Mouse (Mus musculus) heart, embryonic 15.5 days (tissue): ENCODE results near the gene Mtln. TPM values are rescaled to one million over a fixed set of nuclear protein-coding genes. Genes with fewer than 3 reads are reported as not detected.

Experiments used
- ATAC-seq: fragments of 200-750 bp; cut with Nextera tagmentation; replicated peaks from 2 replicates; pipeline ENCODE4 v1.8.0; 2017; ENCODE audit warnings: low read depth, moderate TSS enrichment; ENCODE audit not compliant: insufficient number of reproducible peaks, insufficient read depth, low FRiP score
- H3K27ac ChIP-seq: fragments of 300-500 bp; sonication (generic); 2 replicates; pipeline ENCODE4 v1.5.1; 2015; ENCODE audit warnings: mild to moderate bottlenecking, inconsistent platforms
- H3K27me3 ChIP-seq: fragments of 300-500 bp; sonication (generic); 2 replicates; pipeline ENCODE4 v1.6.1; 2015; ENCODE audit warnings: inconsistent platforms
- H3K36me3 ChIP-seq: fragments of 300-500 bp; sonication (generic); 2 replicates; pipeline ENCODE4 v1.6.1; 2015; ENCODE audit warnings: mild to moderate bottlenecking, inconsistent platforms
- H3K4me1 ChIP-seq: fragments of 300-500 bp; sonication (generic); replicated peaks from 2 replicates; pipeline ENCODE4 v1.6.1; 2015; ENCODE audit warnings: inconsistent platforms
- H3K4me2 ChIP-seq: fragments of 300-500 bp; sonication (generic); 2 replicates; pipeline ENCODE4 v1.6.1; 2015; ENCODE audit warnings: inconsistent platforms, mild to moderate bottlenecking, moderate library complexity
- H3K4me3 ChIP-seq: fragments of 300-500 bp; sonication (generic); 2 replicates; pipeline ENCODE4 v1.5.1; 2015; ENCODE audit warnings: mild to moderate bottlenecking, inconsistent platforms
- H3K9ac ChIP-seq: fragments of 300-500 bp; sonication (generic); 2 replicates; pipeline ENCODE4 v1.6.1; 2015; ENCODE audit warnings: mild to moderate bottlenecking, inconsistent platforms
- H3K9me3 ChIP-seq: fragments of 300-500 bp; sonication (generic); replicated peaks from 2 replicates; pipeline ENCODE4 v1.6.1; 2016; ENCODE audit warnings: inconsistent platforms
- WGBS: fragments of 180-500 bp; shearing (Covaris S2); methylation state at CpG from one replicate; pipeline ENCODE4 v1.1.7; 2015; ENCODE audit warnings: mixed read lengths; 5-methylcytosine and 5-hydroxymethylcytosine counted together
- polyA plus RNA-seq: library from polyadenylated mRNA; unstranded; fragments of >200 nt; fragmentation: Nextera tagmentation; extraction: Ambion mirVana; gene quantifications from 2 replicates; pipeline ENCODE4 v1.2.1, GENCODE M21; 2015

The Mtln gene
- polyA plus RNA-seq, 1 experiment from 2014 or later = 45.6 TPM

DNA sequence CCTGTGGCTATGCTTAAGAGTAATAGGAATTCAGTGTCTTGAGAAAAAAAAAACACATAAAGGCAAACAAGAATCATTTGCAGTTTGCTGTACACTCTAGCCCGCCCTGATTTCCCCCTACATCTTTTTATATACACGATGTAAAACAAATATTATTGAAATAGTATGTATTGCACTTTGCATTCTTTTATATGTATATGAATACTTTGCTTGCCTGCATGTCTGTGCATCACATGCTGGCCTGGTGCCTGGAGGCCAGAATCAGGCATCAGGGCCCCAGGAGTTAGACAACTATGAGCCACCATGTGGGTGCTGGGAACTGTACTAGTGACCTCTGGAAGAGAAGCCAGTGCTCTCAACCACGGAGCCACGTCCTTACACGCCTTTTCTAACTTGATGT, 5.1 kb downstream of the Mtln start:
- Histone ChIP-seq H3K27ac (no peak overlapping the region), H3K9me3 (no peaks in the 10 kb centered on the region), H3K36me3 (no peaks in the 10 kb centered on the region), H3K27me3 (no peaks in the 10 kb centered on the region), H3K9ac (no peak overlapping the region), H3K4me2 (no peak overlapping the region), H3K4me1 (peaks cover 21% of the 10 kb centered on the region), H3K4me3 (no peak overlapping the region)
- 87% methylated on average over 5 of the region's 5 CpGs for WGBS
- ATAC-seq = no peak

DNA sequence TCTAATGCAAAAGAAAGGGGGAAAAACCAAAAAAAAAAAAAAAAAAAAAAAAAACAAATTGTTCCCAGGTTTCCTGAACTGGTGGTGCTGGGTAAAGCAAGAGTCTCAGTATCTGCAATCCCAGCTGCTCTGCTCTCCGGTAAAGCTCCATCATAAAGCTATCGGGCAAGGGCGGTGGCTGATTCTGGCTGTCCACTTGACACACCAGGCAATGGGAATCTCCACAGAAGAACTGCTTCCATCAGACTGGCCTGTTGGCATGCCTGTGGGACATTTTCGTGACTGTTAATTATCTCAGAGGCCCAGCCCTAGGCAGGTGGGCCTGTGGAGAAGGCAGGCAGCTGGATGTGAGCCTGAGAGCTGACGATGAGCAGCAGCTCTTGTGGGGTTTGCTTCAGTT, 13.8 kb downstream of the Mtln start:
- H3K4me3 ChIP-seq = no peak overlapping the region
- peaks cover 2% of the 10 kb centered on the region; the same call in 1 of the 2 replicates for H3K36me3 ChIP-seq
- WGBS = 80% methylated on average over 5 of the region's 5 CpGs
- no peaks in the 10 kb centered on the region for H3K27me3 ChIP-seq
- H3K27ac ChIP-seq = no peak overlapping the region
- H3K4me1 ChIP-seq = no peaks in the 10 kb centered on the region
- no peak overlapping the region for H3K9ac ChIP-seq
- no peak overlapping the region for H3K4me2 ChIP-seq
- H3K9me3 ChIP-seq = no peaks in the 10 kb centered on the region
- no peak for ATAC-seq

GRCm38 (mm10) chr2:127775013-127775412, 17.3 kb downstream of the Mtln start:
- Histone ChIP-seq H3K27ac (no peak overlapping the region), H3K9ac (no peak overlapping the region), H3K27me3 (no peaks in the 10 kb centered on the region), H3K4me3 (no peak overlapping the region), H3K4me1 (no peaks in the 10 kb centered on the region), H3K36me3 (peaks cover 2% of the 10 kb centered on the region; the same call in 1 of the 2 replicates), H3K9me3 (no peaks in the 10 kb centered on the region), H3K4me2 (no peak overlapping the region)
- no peak for ATAC-seq
- WGBS = 71% methylated on average over 3 of the region's 3 CpGs

- Histone ChIP-seq H3K9ac (no peak overlapping the region), H3K36me3 (peaks cover 2% of the 10 kb centered on the region; the same call in 1 of the 2 replicates), H3K4me3 (no peak overlapping the region), H3K4me1 (no peaks in the 10 kb centered on the region), H3K27me3 (no peaks in the 10 kb centered on the region), H3K4me2 (no peak overlapping the region), H3K9me3 (no peaks in the 10 kb centered on the region), H3K27ac (no peak overlapping the region)
- WGBS = 58% methylated on average over 1 of the region's 1 CpGs
- no peak for ATAC-seq
These were observed 17.7 kb downstream of the Mtln start for GRCm38 (mm10) chr2:127774578-127774941.

GRCm38 (mm10) chr2:127773938-127774577, 18.2 kb downstream of the Mtln start:
- 50% methylated on average over 15 of the region's 15 CpGs for WGBS
- Histone ChIP-seq H3K27me3 (no peaks in the 10 kb centered on the region), H3K27ac (no peak overlapping the region), H3K9ac (no peak overlapping the region), H3K4me2 (no peak overlapping the region), H3K36me3 (peaks cover 2% of the 10 kb centered on the region; the same call in 1 of the 2 replicates), H3K4me1 (no peaks in the 10 kb centered on the region), H3K9me3 (no peaks in the 10 kb centered on the region), H3K4me3 (no peak overlapping the region)
- ATAC-seq = no peak

- peaks cover 6% of the 10 kb centered on the region; the same call in 1 of the 2 replicates for H3K36me3 ChIP-seq
These were observed 30.7 kb downstream of the Mtln start for GRCm38 (mm10) chr2:127761587-127761986.

GRCm38 (mm10) chr2:127760429-127761000, 31.8 kb downstream of the Mtln start:
- peaks cover 6% of the 10 kb centered on the region; the same call in 1 of the 2 replicates for H3K36me3 ChIP-seq
- no peak for ATAC-seq

More at GRCm38 (mm10) chr2:127761587-127761986, 30.7 kb downstream of the Mtln start:
- no peak for ATAC-seq
- WGBS = 67% methylated on average over 5 of the region's 5 CpGs
- no peak overlapping the region for H3K27ac ChIP-seq
- H3K4me3 ChIP-seq = no peak overlapping the region
- H3K9me3 ChIP-seq = no peaks in the 10 kb centered on the region
- H3K27me3 ChIP-seq = no peaks in the 10 kb centered on the region
- H3K4me1 ChIP-seq = peaks cover 25% of the 10 kb centered on the region
- H3K4me2 ChIP-seq = no peak overlapping the region
- no peak overlapping the region for H3K9ac ChIP-seq

DNA sequence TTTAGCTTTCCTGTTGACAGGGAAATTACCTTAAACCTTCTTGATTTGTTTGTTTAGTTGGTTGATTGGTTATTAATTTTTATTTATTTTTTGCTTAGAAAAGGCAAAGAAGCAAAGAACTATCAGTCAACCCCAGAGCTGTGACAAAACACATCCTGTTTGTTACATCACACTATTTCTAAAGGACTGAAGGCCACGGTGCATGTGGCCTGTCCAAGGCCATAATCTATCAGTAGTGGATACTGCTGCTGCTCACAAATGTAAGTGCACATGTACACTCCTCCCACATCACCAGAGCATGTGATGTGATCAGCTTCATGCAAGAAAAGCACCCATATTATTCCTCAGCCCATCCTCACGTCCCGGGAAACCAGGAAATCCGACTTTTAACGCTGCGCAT, 32.3 kb downstream of the Mtln start:
- no peak overlapping the region for H3K4me3 ChIP-seq
- ATAC-seq = no peak
- H3K36me3 ChIP-seq = peaks cover 6% of the 10 kb centered on the region; the same call in 1 of the 2 replicates
- peaks cover 25% of the 10 kb centered on the region for H3K4me1 ChIP-seq
- H3K4me2 ChIP-seq = no peak overlapping the region
- no peak overlapping the region for H3K27ac ChIP-seq
- no peaks in the 10 kb centered on the region for H3K9me3 ChIP-seq
- no peaks in the 10 kb centered on the region for H3K27me3 ChIP-seq
- H3K9ac ChIP-seq = no peak overlapping the region
- 85% methylated on average over 6 of the region's 6 CpGs for WGBS

More at GRCm38 (mm10) chr2:127760429-127761000, 31.8 kb downstream of the Mtln start:
- H3K9me3 ChIP-seq = no peaks in the 10 kb centered on the region
- H3K4me1 ChIP-seq = peaks cover 25% of the 10 kb centered on the region
- H3K4me2 ChIP-seq = no peak overlapping the region
- H3K4me3 ChIP-seq = no peak overlapping the region
- H3K27ac ChIP-seq = no peak overlapping the region
- H3K9ac ChIP-seq = no peak overlapping the region
- H3K27me3 ChIP-seq = no peaks in the 10 kb centered on the region
- WGBS = 58% methylated on average over 10 of the region's 10 CpGs

GRCm38 (mm10) chr2:127759157-127759880, 33.0 kb downstream of the Mtln start:
- Histone ChIP-seq H3K27ac (peak overlapping the region; percentile 52), H3K36me3 (peaks cover 6% of the 10 kb centered on the region; the same call in 1 of the 2 replicates), H3K9ac (no peak overlapping the region), H3K27me3 (no peaks in the 10 kb centered on the region), H3K9me3 (no peaks in the 10 kb centered on the region), H3K4me2 (no peak overlapping the region), H3K4me1 (peaks cover 25% of the 10 kb centered on the region), H3K4me3 (no peak overlapping the region)
- no peak for ATAC-seq
- WGBS = 38% methylated on average over 5 of the region's 5 CpGs

DNA sequence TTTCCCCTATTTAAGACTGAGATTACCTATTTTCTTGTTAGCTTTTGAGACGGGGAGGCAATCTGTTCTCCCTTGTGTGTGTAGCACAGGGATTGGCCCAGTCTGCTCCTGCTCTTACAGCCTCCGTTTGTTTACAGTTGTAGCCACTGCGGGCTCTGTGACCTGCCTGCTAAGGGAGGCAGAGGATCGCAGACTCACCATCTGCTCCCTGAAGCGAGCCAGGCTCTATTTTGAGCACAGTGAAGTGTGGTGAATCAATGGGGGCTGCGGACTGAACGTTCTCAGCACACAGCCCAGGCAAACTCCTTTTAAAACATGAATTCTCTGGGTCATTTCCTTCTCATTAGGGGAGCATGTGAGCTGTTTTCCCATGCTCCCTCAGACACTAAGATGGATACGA, 35.1 kb downstream of the Mtln start:
- Histone ChIP-seq H3K9ac (no peak overlapping the region), H3K27ac (0 out of 2 replicates have a peak overlapping the region, but pooled peaks have one; percentile 20)

GRCm38 (mm10) chr2:127754113-127754512, 38.2 kb downstream of the Mtln start:
- H3K4me3 ChIP-seq = no peak overlapping the region
- no peak overlapping the region for H3K9ac ChIP-seq
- H3K4me1 ChIP-seq = peaks cover 15% of the 10 kb centered on the region
- no peaks in the 10 kb centered on the region for H3K36me3 ChIP-seq
- no peaks in the 10 kb centered on the region for H3K27me3 ChIP-seq
- H3K4me2 ChIP-seq = no peak overlapping the region
- H3K9me3 ChIP-seq = no peaks in the 10 kb centered on the region
- H3K27ac ChIP-seq = no peak overlapping the region
- 89% methylated on average over 4 of the region's 4 CpGs for WGBS
- ATAC-seq = no peak

More for the DNA sequence above, 35.1 kb downstream of the Mtln start:
- Histone ChIP-seq H3K36me3 (no peaks in the 10 kb centered on the region; the same call in 1 of the 2 replicates), H3K4me2 (peak overlapping the region; percentile 18; the same call in 1 of the 2 replicates), H3K4me1 (peaks cover 25% of the 10 kb centered on the region), H3K9me3 (no peaks in the 10 kb centered on the region), H3K27me3 (no peaks in the 10 kb centered on the region), H3K4me3 (no peak overlapping the region)
- no peak for ATAC-seq
- WGBS = 22% methylated on average over 8 of the region's 8 CpGs
